Mouse (Mus musculus) embryo, embryonic 10.5 days (tissue): ENCODE results near the gene Hba-x.
A peak's percentile ranks its signal among the peaks of the same experiment; 100 is the strongest.
"Not testable (repeated sequence)": the region's sequence is repeated elsewhere in the genome, so short reads cannot be mapped to it uniquely, and the experiment has no call there.

ENCODE experiments used
- DNase-seq: peaks from one replicate; pipeline ENCODE4 v3.0.0-alpha.2; 2015; ENCODE audit warnings: low spot score

Gene Hba-x

DNA sequence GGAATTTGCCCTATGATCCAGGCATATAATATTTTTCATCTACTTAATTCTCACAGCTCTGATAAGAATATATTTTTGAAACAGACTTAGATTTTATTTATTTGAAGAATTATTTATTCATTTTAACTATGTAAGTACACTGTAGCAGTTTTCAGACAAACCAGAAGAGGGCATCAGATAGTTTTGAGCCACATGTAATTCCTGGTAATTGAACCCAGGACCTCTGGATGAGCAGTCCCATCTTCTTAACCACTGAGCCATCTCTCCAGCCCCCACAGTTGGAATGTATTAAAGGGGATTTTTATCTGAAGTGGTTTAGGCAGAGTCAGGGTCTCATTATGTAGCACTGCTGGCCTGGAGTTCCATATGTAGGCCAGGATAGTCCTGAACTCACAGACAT lies 9.7 kb downstream of the Hba-x start:
- not testable (repeated sequence) for DNase-seq

DNA sequence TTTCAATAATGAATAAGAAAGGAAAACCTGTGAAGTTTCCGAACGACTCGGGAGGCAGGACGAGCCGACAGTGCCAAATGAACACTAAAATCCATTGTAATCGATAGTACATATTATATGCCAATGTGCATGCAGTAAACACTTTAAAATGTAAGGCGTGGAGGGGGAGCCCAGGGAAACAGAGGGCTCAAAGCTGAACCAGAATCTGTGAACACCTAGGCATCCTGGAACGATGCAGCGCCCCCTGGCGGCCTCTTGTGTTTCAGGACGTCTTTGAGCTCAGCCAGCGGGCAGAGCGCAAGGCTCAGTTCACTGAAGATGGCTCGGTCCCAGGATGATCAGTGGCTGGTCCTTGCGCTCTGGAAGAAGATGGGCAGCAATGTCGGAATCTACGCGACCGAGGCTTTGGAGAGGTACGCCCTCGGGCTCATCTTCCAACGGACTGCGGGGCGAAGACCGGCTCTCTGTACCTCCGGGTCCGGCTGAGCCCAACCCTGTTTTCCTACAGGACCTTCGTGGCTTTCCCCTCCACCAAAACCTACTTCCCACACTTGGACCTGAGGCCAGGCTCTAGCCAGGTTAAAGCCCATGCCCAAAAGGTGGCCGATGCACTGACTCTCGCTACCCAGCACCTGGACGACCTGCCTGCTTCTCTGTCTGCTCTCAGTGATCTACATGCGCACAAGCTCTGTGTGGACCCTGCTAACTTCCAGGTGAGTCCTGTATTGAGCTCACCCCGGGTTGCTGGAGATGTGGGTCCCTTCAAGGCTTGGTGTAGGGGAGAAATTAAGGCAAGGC lies 10.7 kb downstream of the Hba-x start, which contains the start of gene Hbq1b:
Gene Hbq1b, plus strand, starts transcription at position 271 of the 798 bp plus-strand sequence.
- DNase-seq: peak; percentile 74

DNA sequence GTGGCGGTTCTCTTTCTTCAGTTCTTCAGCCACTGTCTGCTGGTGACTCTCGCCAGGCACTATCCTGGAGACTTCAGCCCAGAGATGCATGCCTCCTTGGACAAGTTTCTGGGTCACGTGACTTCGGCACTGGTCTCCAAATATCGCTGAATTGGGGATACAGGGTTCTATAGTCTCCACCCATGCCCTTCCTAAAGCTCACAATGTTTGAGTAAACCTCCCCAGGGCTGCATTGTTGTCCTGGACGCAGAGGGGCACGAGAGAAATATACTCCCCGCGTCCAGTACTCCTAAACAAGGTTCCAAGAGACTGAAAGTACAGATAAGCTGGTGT lies 11.3 kb downstream of the Hba-x start:
- DNase-seq: no peak

DNA sequence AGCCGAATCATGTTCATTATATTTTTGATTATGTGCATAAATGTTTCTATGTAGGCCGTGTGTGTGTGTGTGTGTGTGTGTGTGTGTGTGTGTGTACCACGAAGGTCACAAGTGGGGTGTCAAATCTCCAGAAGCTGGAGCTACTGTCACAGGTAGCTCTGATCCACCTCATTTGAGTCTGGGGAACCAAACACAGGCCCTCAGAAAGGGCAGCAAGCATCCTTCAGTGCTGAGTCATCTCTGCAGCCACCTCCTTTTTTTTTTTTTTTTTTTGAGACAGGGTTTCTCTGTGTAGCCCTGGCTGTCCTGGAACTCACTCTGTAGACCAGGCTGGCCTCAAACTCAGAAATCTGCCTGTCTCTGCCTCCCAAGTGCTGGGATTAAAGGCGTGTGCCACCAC lies 16.6 kb downstream of the Hba-x start:
- DNase-seq: not testable (repeated sequence)

DNA sequence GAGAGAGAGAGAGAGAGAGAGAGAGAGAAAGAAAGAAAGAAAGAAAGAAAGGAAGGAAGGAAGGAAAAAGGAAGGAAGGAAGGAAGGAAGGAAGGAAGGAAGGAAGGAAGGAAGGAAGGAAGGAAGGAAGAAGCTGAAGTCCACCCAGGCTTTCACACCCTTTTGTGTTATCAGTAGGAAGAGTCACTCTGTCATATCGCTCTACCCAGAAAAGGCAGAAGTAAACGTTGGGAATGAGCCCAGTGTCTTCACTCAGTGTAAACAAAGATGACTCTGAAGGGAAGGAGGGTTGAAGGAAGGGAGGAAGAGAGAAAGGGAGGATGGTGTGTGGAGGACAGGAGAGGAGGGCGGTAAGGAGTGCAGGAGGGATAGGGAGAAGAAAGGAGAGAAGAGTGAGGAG lies 17.3 kb downstream of the Hba-x start:
- not testable (repeated sequence) for DNase-seq

DNA sequence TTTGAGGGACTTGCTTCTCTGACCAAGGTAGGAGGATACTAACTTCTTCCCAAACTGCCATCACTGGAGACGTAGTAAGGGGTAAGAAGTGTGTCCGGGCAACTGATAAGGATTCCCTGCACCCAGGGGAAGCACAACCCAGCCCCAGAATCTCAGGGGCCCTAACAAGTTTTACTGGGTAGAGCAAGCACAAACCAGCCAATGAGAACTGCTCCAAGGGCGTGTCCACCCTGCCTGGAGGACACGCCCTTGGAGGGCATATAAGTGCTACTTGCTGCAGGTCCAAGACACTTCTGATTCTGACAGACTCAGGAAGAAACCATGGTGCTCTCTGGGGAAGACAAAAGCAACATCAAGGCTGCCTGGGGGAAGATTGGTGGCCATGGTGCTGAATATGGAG lies 20.0 kb downstream of the Hba-x start, which contains the start of gene Hba-a2:
Gene Hba-a2, plus strand, starts transcription at position 287 of the 400 bp plus-strand sequence.
- DNase-seq: not testable (repeated sequence)

DNA sequence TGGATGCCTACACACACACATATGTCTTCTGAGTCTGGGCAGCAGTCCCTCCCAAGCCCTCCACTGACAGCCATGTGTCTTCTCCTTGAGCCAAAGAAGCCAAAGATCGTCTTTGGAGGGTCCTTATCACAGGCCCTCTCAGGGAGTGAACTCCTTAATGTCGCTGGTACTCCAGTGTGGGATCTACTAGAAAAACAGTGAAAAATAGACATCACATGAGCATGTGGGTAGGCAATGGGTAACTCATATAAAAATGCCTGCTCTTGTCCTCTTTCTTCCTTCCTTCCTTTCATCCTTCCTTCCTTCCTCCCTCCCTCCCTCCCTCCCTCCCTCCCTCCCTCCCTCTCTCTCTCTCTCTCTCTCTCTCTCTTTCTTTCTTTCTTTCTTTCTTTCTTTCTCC lies 21.2 kb downstream of the Hba-x start:
- not testable (repeated sequence) for DNase-seq

DNA sequence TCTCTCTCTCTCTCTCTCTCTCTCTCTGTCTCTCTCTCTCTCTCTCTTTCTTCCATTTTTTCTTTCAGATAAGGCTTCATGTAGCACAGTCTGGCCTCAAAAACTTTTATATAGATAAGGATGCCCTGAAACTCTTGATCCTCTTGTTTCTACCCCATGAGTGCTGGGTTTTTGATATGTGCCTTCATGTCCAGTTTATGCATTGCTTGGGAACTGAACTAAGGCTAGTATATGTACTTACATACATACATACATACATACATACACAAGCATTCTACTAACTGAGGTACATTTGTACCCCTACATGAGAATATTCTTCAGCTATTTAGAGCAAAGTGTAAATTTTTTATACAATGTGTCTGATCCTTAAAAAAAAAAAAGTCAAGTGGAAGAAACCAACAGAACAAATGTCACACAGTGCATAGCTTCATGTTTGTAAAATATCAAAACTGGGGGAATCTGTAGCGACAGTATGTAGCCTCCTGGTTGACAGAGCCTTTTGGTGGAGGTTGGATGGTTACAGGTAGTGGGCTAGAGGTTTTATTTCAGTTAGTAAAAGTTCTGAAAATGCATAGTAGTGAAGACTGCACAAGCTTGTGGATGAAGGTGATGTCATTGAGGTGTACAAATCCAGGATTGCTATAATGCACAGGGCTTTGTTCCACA lies 21.8 kb downstream of the Hba-x start:
- no peak for DNase-seq

DNA sequence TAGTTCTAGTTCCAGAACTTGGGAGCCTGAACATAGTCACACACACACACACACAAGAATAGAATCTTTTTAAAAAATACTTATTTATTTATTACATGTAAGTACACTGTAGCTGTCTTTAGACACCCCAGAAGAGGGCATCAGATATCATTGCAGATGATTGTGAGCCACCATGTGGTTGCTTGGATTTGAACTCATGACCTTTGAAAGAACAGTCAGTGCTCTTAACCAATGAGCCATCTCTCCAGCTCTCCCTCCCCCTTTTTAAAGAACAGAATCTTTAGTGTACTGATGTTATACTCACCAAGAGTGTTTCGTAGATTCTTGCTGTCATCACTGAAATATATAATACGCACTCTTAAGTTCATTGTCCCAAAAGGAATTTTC lies 22.3 kb downstream of the Hba-x start:
- DNase-seq: no peak

DNA sequence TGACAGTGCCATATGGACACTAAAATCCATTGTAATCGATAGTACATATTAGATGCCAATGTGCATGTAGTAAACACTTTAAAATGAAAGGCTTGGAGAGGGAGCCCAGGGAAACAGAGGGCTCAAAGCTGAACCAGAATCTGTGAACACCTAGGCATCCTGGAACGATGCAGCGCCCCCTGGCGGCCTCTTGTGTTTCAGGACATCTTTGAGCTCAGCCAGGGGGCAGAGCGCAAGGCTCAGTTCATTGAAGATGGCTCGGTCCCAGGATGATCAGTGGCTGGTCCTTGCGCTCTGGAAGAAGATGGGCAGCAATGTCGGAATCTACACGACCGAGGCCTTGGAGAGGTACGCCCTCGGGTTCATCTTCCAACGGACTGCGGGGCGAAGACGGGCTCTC lies 23.7 kb downstream of the Hba-x start, which contains the start of gene Hbq1a:
Gene Hbq1a, plus strand, starts transcription at position 205 of the 400 bp plus-strand sequence.
- peak; percentile 66 for DNase-seq

DNA sequence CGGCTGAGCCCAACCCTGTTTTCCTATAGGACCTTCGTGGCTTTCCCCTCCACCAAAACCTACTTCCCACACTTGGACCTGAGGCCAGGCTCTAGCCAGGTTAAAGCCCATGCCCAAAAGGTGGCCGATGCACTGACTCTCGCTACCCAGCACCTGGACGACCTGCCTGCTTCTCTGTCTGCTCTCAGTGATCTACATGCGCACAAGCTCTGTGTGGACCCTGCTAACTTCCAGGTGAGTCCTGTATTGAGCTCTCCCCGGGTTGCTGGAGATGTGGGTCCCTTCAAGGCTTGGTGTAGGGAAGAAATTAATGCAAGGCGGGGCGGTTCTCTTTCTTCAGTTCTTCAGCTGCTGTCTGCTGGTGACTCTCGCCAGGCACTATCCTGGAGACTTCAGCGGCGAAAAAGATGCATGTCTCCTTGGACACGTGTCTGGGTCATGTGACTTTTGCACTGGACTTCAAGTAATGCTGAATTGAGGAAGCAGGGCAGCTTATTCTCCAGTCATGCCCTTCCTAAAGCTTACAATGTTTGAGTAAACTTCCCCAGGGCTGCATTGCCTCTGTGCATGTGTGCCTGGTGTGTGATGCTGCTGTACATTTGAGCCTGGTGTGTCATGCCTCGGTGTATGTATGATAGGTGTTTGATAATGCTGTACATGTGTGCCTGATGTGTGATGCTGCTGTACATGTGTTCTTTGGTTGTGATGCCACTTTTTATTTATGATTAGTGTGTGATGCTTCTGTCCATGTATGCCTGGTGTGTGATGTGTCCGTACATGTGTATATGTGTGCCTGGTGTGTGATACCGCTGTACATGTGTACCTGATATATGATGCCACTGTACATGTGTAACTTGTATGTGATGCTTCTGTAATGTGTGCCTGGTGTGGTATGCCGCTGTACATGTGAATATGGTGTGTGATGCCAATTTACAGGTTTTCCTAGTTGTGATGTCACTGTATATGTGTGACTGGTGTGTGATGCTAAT lies 24.4 kb downstream of the Hba-x start:
- DNase-seq: no peak

DNA sequence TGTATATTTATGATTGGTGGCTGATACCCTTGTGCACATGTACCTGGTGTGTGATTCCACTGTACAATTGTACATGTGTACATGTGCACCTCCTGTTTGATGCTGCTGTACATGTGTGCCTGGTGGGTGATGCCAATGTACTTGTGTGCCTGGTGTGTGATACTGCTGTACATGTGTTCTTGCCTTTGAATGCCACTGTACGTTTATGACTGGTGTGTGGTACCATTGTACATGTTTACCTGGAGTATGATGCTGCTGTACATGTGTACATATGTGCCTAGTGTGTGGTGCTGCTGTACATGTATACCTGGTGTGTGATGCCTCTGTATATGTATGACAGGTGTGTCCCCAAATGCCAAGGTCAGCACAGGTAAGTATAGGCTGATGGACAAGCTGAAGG lies 25.3 kb downstream of the Hba-x start:
- DNase-seq: no peak

DNA sequence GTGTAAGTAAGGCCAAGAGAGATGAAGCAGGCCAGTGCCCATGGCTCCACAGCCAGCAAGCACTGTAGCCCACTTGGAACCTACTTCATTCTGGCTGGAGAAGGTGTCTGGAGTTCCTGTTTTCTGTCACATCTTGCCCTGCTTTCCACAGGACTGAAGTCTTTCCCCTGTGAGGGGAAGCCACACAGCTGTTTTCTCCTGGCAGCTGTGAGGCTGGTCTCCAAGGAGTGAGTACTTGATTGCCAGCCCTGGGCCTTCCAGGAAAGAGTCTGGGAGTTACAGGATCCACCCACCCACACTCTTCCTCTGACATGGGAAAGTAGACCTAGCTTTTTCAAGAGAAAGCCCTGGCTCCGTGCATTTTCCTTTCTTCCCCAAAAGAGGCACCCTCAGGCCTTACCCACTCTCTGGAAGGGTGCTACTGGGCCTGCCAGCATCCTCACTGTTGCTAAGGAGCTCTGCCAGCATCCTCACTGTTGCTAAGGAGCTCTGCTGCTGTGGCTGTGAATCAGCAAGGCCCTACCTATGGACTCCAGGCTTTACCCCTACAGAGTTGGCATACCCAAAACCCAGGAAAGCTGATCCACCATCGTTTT lies 26.7 kb downstream of the Hba-x start:
- no peak for DNase-seq

DNA sequence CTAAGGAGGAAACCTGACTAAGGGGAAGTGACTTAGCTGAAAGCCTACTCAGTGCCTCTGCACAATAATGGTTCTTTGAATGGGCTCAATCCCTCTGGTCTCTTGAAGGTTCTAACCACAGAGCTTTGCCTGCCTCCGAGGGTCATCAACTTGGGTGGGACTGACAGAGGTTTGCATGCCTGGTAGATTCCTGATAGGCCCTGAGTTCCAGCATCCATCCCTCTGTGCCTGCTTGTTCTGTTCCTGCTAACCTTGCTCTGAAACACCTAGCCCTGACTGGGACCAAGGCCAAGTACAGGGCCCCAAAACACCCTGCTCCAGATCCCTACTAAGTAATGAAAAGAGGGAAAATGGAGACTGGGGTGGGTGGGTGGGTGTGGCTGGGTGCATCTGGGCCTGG lies 27.3 kb downstream of the Hba-x start:
- DNase-seq: no peak

DNA sequence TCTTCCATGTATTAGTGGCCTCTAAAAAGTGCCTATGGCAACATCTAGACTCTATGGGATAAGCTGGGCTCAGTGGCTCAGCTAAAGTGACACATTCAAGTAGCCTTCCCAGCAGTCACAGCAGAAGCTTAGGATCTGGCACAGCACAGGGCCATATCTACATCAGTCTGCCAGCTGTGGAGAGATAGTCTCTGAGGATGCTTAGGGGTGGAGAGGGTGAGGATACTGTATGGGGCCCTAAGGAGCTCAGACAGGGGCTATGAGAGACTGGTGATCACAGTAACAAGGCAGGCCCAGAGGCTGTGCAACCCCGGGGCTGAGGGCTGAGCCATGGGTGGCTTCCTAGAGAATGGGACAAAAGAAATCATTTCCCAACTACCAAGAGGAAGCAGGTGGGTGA lies 30.8 kb downstream of the Hba-x start:
- no peak for DNase-seq

DNA sequence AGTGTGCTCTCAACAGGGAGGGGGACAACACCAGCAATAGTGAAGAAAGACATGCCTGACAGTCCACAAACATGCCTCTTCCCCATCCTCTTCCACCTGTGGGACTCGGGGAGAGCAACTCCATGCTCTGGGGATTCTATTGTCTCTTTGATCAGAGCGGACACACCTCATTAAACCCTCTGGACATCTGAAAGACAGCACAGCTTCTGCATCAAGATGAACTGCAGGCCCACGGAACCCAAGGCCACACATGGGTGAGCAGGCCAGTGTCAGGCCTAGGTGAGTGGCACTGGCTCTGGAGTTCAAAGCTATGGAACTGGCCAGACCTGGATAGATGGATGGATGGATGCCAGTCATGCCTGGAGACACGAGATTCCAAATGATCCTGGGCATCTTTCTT lies 33.2 kb downstream of the Hba-x start:
- DNase-seq: no peak

DNA sequence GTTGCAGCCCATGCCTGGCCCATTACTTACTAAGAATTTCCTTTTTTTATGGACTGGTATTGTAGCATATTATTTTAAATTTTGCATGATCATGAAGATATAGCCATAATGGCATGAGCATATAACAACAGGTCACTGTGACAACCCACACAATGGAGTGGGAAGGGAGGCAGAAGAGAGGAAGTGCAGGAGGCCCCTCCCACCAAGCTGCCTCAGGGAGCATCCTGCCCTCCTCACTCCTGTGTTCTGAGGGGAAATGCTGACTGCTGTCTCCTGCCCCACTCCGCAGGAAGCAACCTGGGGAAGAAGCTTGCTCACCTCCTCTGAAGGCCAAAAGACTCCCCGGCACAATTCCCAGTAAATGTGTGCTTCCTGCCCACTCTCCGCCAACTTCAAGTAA lies 33.7 kb downstream of the Hba-x start:
- no peak for DNase-seq

DNA sequence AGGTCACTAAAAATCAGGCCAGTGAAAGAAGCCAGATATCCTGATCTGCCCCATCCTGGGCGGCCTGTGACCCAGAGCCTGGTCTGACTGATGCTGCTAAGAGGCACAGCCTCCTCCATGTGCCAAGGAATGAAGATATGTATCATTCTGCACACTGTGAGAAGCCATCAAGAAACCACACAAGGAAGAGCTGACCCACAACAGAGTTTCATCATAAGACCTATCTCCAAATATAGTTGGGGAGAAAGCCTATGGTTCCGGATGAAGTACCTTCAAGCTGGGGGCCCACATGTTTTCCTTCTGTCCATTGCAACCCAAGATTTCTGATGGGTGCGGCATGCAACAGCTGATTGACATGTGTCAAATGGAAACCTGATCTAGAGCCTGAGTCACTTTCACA lies 39.8 kb downstream of the Hba-x start:
- DNase-seq: no peak

DNA sequence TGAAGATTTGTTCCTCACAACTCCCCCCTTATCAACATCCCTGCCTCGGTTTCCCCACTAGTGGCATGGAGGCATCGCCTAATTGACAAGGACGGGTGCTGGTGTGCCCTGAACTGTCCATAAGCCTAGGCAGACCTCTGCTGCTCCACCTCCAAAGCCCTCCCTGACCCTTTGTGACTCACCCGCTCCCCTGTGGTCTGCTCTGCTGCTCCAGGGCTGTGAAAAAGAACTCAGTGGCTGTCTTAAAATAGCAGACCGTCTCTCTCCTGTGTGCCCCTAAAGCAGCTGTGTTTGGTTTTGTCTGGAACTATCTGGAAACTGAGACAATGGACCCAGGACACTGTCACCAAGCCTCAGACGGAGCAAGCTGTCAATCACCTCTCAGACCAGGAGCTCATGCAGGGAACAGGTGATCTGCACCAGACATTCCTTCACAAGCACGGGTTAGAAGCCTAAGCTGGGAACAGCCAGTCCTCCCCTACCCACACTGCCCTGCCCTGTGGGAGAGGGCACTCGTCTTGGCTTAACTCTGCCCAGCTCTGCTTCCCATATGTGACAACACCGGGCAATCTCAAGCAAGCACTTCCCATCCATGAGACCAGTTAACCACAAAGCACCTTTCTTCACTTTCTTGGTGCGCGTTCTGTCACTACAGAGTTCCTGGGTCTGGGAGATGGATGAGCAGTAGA lies 44.5 kb downstream of the Hba-x start:
- no peak for DNase-seq

DNA sequence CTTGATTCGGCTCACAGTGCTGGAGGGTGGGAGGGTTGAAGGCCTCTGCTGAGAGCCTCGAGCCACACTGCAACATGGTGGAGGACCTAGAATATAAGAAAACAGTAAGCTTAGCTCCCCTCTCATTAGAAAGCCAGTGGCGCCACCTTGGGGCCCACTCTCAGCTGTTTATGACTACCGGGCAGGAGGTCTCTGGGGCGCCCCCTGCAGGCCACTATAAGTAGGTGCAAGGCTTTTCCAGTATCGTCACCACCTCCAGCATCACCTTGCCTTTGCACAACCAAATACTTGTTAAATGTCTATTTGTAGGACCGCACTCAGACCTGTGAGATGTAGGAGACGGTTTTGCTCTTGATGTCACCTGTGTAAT lies 45.0 kb downstream of the Hba-x start:
- peak; percentile 76 for DNase-seq

DNA sequence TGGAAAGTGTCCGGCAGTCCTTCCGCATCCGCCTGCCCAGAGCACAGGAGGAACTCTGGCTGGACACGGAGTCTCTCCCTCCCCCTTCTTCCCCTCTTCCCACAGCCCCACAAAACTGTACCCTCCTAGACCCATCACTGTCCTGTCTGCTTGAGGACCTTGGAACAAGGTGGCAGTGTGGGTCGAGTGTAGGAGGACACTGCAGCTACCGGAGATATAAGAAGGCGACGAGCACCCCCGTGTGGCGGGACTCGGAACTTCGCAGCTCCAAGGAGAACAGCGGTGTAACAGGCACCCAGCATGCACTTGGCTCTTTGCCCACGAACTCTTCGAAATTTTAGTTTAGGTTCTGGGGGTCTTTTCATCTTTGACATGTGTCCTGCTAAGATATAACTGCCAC lies 48.4 kb downstream of the Hba-x start:
- peak; percentile 95 for DNase-seq
